Mouse (Mus musculus) cortical plate, adult 2 months (tissue): ENCODE results near the gene Psmc6.

Experiments
- CTCF ChIP-seq: fragments of 200-500 bp; IDR thresholded peaks from 2 replicates; pipeline ENCODE4 v1.5.1; 2011; ENCODE audit warnings: mild to moderate bottlenecking, control low read depth, low read length; ENCODE audit not compliant: insufficient read depth; ENCODE audit errors: extremely low read depth
- POLR2A ChIP-seq: fragments of 200-500 bp; IDR thresholded peaks from 2 replicates; pipeline ENCODE4 v1.6.1; 2011; ENCODE audit warnings: mild to moderate bottlenecking, low read length, control low read depth; ENCODE audit not compliant: insufficient read depth; ENCODE audit errors: extremely low read depth

DNA sequence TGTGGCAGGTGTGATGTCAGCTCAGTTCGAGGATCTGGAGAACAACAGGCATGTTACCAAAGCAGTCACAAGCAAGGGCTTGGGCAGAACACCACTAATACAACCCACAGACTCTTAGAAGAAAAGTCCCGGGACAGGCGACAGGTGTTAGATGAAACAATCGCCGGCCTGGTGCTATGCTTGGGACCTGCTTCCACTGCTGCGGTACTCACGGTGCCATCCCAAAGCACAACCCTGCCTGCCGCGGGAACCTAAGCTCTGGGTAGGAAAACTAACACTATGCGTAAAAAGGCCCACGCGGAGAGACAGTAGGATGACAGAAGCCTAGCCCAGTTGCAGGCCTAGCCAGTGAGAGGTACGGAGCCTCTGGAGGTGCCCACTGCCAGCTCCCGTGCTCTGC, 19.5 kb upstream of the Psmc6 start:
- TF ChIP-seq CTCF (no peak), POLR2A (no peak)
